Mouse (Mus musculus): Measurements from ENCODE around the gene Mdk. TPM values are rescaled to one million over a fixed set of nuclear protein-coding genes. Genes with fewer than 3 reads are reported as not detected.

Mdk gene
- polyA plus RNA-seq, 1 experiment = 156 TPM

DNA sequence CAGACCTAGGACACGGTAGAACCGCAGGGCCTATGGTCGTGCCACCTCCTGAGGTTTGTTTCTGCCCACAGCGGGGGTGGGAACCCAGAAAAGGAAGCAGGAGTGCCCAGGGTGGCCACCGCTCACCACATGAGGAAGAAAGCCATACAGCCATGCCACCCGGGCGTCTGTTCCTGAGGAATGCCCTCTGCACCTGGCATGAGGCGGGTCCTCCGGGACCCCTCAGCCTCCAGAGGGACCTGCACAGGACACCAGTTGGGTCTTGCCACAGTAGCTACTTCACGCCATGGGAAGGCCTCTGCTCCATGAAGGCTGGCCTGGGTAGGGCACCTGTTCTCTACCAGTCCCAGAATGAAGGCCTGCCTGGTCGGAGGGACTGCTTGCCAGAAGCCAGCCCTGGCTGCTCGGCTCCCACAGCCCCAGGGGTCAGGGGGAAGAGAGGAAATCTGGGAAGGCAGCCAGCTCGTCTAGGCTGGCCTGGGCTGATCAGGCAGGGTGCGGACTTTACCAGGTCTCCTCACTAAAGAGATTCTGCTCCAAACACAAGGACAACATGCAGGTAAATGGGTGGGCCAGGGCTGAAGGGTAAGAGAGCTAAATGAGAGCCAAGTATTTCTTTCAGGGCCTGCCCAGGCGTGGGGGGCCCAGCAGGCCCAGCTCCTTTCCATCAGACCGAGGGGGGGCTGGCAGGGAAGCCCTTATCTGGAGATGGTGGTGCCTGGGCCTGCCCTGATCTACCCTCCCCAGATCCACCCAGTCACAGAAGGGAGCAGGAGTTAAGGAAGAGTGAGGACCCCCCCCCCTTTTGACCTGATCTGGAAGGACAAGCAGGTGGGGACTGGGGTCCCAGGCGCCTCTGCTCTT lies 17.5 kb upstream of the Mdk start:
- Histone ChIP-seq H3K27me3 (ENCODE audit: control insufficient read depth, insufficient read depth, low read length, poor library complexity, severe bottlenecking) (no peaks in the 10 kb centered on the region), H3K4me1 (ENCODE audit: control insufficient read depth, insufficient read depth, low read length) (peaks cover 5% of the 10 kb centered on the region), H3K9ac (ENCODE audit: low read depth, poor library complexity, severe bottlenecking) (peak overlapping the region; percentile 26; the same call in 1 of the 2 replicates), H3K36me3 (ENCODE audit: control insufficient read depth, insufficient read depth, low read length, poor library complexity, severe bottlenecking) (no peaks in the 10 kb centered on the region), H3K4me3 (ENCODE audit: low read depth, low read length) (no peak overlapping the region), H3K9me3 (replicated peaks; ENCODE audit: control insufficient read depth, insufficient read depth, low read length, poor library complexity, severe bottlenecking) (no peaks in the 10 kb centered on the region), H3K27ac (ENCODE audit: insufficient read depth, low read length) (no peak overlapping the region)
- TF ChIP-seq POLR2A (IDR thresholded peaks at IDR 0.05; ENCODE audit: insufficient read depth, low read length) (no peak), EP300 (IDR thresholded peaks at IDR 0.05; ENCODE audit: insufficient read depth, low read depth, low read length) (no peak), CTCF (IDR thresholded peaks at IDR 0.05; ENCODE audit: low read depth, low read length) (no peak)

DNA sequence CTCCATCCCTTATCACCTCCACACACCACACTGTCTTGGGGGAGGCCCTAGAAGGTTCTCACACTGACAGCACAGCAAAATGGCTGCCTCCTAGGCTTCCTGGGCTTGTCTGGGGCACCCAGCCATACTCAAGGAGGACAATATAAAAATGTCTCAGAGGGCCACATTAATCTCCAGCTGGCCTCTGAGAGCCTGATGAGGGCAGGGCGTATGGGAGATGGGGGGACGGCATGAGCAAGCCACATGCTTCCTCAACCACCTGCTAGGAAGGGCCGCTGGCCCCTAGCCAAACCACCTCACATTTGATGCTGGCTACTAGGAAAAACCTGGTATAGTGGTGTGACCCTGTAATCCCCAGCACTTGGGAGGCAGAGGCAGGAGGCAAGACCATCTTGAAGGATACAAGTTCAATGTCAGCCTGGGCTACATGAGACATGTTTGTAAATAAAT lies 16.7 kb upstream of the Mdk start:
- no peak for TF ChIP-seq CTCF (IDR thresholded peaks at IDR 0.05; ENCODE audit: low read depth, low read length)
- TF ChIP-seq EP300 (IDR thresholded peaks at IDR 0.05; ENCODE audit: insufficient read depth, low read depth, low read length) = no peak
- TF ChIP-seq POLR2A (IDR thresholded peaks at IDR 0.05; ENCODE audit: insufficient read depth, low read length) = no peak
- Histone ChIP-seq H3K9ac (ENCODE audit: low read depth, poor library complexity, severe bottlenecking) (no peak overlapping the region), H3K4me3 (ENCODE audit: low read depth, low read length) (no peak overlapping the region), H3K36me3 (ENCODE audit: control insufficient read depth, insufficient read depth, low read length, poor library complexity, severe bottlenecking) (no peaks in the 10 kb centered on the region), H3K4me1 (ENCODE audit: control insufficient read depth, insufficient read depth, low read length) (peaks cover 3% of the 10 kb centered on the region), H3K27ac (ENCODE audit: insufficient read depth, low read length) (no peak overlapping the region), H3K9me3 (replicated peaks; ENCODE audit: control insufficient read depth, insufficient read depth, low read length, poor library complexity, severe bottlenecking) (no peaks in the 10 kb centered on the region), H3K27me3 (ENCODE audit: control insufficient read depth, insufficient read depth, low read length, poor library complexity, severe bottlenecking) (no peaks in the 10 kb centered on the region)

DNA sequence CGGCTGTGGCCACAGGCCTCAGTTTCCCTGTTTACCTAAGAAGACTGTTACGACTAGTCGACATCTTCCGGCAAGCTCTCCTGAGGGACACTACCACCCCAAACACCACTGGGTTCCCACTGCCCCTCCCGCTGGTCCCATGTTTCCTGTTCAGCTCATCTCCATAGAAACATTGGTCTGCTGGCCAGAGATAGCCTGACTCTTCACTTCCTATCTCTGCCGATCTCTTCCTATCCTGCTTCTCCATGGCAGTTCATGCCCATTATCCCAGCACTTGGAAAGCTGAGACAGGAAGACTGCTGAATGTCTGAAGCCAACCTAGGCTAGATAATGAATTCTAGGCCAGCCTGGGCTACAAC lies 16.0 kb upstream of the Mdk start:
- H3K9ac ChIP-seq (ENCODE audit: low read depth, poor library complexity, severe bottlenecking) = no peak overlapping the region
- no peaks in the 10 kb centered on the region for H3K9me3 ChIP-seq (replicated peaks; ENCODE audit: control insufficient read depth, insufficient read depth, low read length, poor library complexity, severe bottlenecking)
- H3K4me3 ChIP-seq (ENCODE audit: low read depth, low read length) = no peak overlapping the region
- no peaks in the 10 kb centered on the region for H3K27me3 ChIP-seq (ENCODE audit: control insufficient read depth, insufficient read depth, low read length, poor library complexity, severe bottlenecking)
- H3K36me3 ChIP-seq (ENCODE audit: control insufficient read depth, insufficient read depth, low read length, poor library complexity, severe bottlenecking) = no peaks in the 10 kb centered on the region
- no peaks in the 10 kb centered on the region for H3K4me1 ChIP-seq (ENCODE audit: control insufficient read depth, insufficient read depth, low read length)
- H3K27ac ChIP-seq (ENCODE audit: insufficient read depth, low read length) = no peak overlapping the region
- TF ChIP-seq POLR2A (IDR thresholded peaks at IDR 0.05; ENCODE audit: insufficient read depth, low read length) = no peak
- no peak for TF ChIP-seq EP300 (IDR thresholded peaks at IDR 0.05; ENCODE audit: insufficient read depth, low read depth, low read length)
- TF ChIP-seq CTCF (IDR thresholded peaks at IDR 0.05; ENCODE audit: low read depth, low read length) = no peak

- H3K9ac ChIP-seq (ENCODE audit: low read depth, poor library complexity, severe bottlenecking) = no peak overlapping the region
- H3K4me1 ChIP-seq (ENCODE audit: control insufficient read depth, insufficient read depth, low read length) = no peaks in the 10 kb centered on the region
- TF ChIP-seq EP300 (IDR thresholded peaks at IDR 0.05; ENCODE audit: insufficient read depth, low read depth, low read length) = no peak
- TF ChIP-seq CTCF (IDR thresholded peaks at IDR 0.05; ENCODE audit: low read depth, low read length) = no peak
- TF ChIP-seq POLR2A (IDR thresholded peaks at IDR 0.05; ENCODE audit: insufficient read depth, low read length) = no peak
- H3K27ac ChIP-seq (ENCODE audit: insufficient read depth, low read length) = no peak overlapping the region
- H3K36me3 ChIP-seq (ENCODE audit: control insufficient read depth, insufficient read depth, low read length, poor library complexity, severe bottlenecking) = no peaks in the 10 kb centered on the region
- no peaks in the 10 kb centered on the region for H3K9me3 ChIP-seq (replicated peaks; ENCODE audit: control insufficient read depth, insufficient read depth, low read length, poor library complexity, severe bottlenecking)
- H3K4me3 ChIP-seq (ENCODE audit: low read depth, low read length) = no peak overlapping the region
- H3K27me3 ChIP-seq (ENCODE audit: control insufficient read depth, insufficient read depth, low read length, poor library complexity, severe bottlenecking) = no peaks in the 10 kb centered on the region
Measured at GRCm38 (mm10) chr2:91947397-91948150, 15.5 kb upstream of the Mdk start.

GRCm38 (mm10) chr2:91946836-91947235 lies 14.7 kb upstream of the Mdk start:
- H3K4me3 ChIP-seq (ENCODE audit: low read depth, low read length) = no peak overlapping the region
- no peak overlapping the region for H3K9ac ChIP-seq (ENCODE audit: low read depth, poor library complexity, severe bottlenecking)
- H3K4me1 ChIP-seq (ENCODE audit: control insufficient read depth, insufficient read depth, low read length) = no peaks in the 10 kb centered on the region
- H3K36me3 ChIP-seq (ENCODE audit: control insufficient read depth, insufficient read depth, low read length, poor library complexity, severe bottlenecking) = no peaks in the 10 kb centered on the region
- TF ChIP-seq POLR2A (IDR thresholded peaks at IDR 0.05; ENCODE audit: insufficient read depth, low read length) (no peak), EP300 (IDR thresholded peaks at IDR 0.05; ENCODE audit: insufficient read depth, low read depth, low read length) (no peak), CTCF (IDR thresholded peaks at IDR 0.05; ENCODE audit: low read depth, low read length) (no peak)
- H3K9me3 ChIP-seq (replicated peaks; ENCODE audit: control insufficient read depth, insufficient read depth, low read length, poor library complexity, severe bottlenecking) = no peaks in the 10 kb centered on the region
- no peak overlapping the region for H3K27ac ChIP-seq (ENCODE audit: insufficient read depth, low read length)
- H3K27me3 ChIP-seq (ENCODE audit: control insufficient read depth, insufficient read depth, low read length, poor library complexity, severe bottlenecking) = no peaks in the 10 kb centered on the region

DNA sequence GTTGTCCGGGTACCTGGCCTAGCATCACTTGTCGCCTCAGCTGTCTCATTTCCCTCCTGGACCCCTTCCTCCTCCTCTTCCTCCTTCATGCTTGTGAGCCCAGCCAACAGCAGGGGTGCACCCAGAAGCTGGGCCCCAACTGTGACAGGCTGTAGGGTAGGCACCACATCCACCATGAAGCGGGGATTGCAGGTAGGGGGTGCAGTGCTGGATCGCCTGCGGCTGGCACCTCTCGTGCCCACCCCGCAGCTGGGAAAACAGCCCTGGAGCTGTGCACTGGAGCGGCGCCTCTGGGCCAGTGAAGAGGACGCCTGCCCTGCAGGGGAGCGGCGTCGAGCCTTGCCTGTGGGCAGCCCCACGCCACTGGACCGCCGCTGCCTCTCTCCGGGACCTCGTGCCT lies 13.4 kb upstream of the Mdk start, which contains the start of gene Gm9821:
Gene Gm9821 (plus strand): TSS at position 221 of the 400 bp plus-strand sequence.
- Histone ChIP-seq H3K36me3 (ENCODE audit: control insufficient read depth, insufficient read depth, low read length, poor library complexity, severe bottlenecking) (no peaks in the 10 kb centered on the region), H3K9ac (ENCODE audit: low read depth, poor library complexity, severe bottlenecking) (no peak within 1 kb of the TSS), H3K4me1 (ENCODE audit: control insufficient read depth, insufficient read depth, low read length) (no peaks in the 10 kb centered on the region), H3K9me3 (replicated peaks; ENCODE audit: control insufficient read depth, insufficient read depth, low read length, poor library complexity, severe bottlenecking) (no peaks in the 10 kb centered on the region), H3K4me3 (ENCODE audit: low read depth, low read length) (no peak within 1 kb of the TSS), H3K27ac (ENCODE audit: insufficient read depth, low read length) (no peak within 1 kb of the TSS), H3K27me3 (ENCODE audit: control insufficient read depth, insufficient read depth, low read length, poor library complexity, severe bottlenecking) (no peaks in the 10 kb centered on the region)
- TF ChIP-seq EP300 (IDR thresholded peaks at IDR 0.05; ENCODE audit: insufficient read depth, low read depth, low read length) = no peak
- TF ChIP-seq CTCF (IDR thresholded peaks at IDR 0.05; ENCODE audit: low read depth, low read length) = no peak
- TF ChIP-seq POLR2A (IDR thresholded peaks at IDR 0.05; ENCODE audit: insufficient read depth, low read length) = no peak
